Mouse (Mus musculus): Measurements from ENCODE around the gene Pfkl. TPM values are rescaled to one million over a fixed set of nuclear protein-coding genes. Genes with fewer than 3 reads are reported as not detected.
A peak's percentile ranks its signal among the peaks of the same experiment; 100 is the strongest.
"Not testable (repeated sequence)": the region's sequence is repeated elsewhere in the genome, so short reads cannot be mapped to it uniquely, and the experiment has no call there.

Pfkl gene
- polyA plus RNA-seq, 1 experiment from 2014 or later = 187 TPM

GRCm38 (mm10) chr10:77975653-77976052, 34.2 kb downstream of the Pfkl start:
- peaks cover 9% of the 10 kb centered on the region for H3K27me3 ChIP-seq (ENCODE audit: insufficient read depth, poor library complexity, severe bottlenecking)
- 63% methylated on average over 4 of the region's 4 CpGs for WGBS
- H3K27ac ChIP-seq = no peak overlapping the region
- DNase-seq (ENCODE audit: low spot score) = no peak
- no peaks in the 10 kb centered on the region for H3K9me3 ChIP-seq
- H3K4me3 ChIP-seq = no peak overlapping the region
- peaks cover 19% of the 10 kb centered on the region for H3K4me1 ChIP-seq (replicated peaks)
- peaks cover 10% of the 10 kb centered on the region for H3K36me3 ChIP-seq

GRCm38 (mm10) chr10:77974811-77975210, 35.1 kb downstream of the Pfkl start:
- Histone ChIP-seq H3K4me3 (no peak overlapping the region), H3K9me3 (no peaks in the 10 kb centered on the region), H3K4me1 (replicated peaks) (peaks cover 22% of the 10 kb centered on the region), H3K36me3 (peaks cover 2% of the 10 kb centered on the region), H3K27ac (no peak overlapping the region), H3K27me3 (ENCODE audit: insufficient read depth, poor library complexity, severe bottlenecking) (peaks cover 17% of the 10 kb centered on the region)
- no peak for DNase-seq (ENCODE audit: low spot score)
- 73% methylated on average over 5 of the region's 5 CpGs for WGBS

GRCm38 (mm10) chr10:77974323-77974722, 35.6 kb downstream of the Pfkl start:
- peaks cover 22% of the 10 kb centered on the region for H3K4me1 ChIP-seq (replicated peaks)
- H3K9me3 ChIP-seq = no peaks in the 10 kb centered on the region
- WGBS = 72% methylated on average over 5 of the region's 5 CpGs
- peaks cover 22% of the 10 kb centered on the region for H3K27me3 ChIP-seq (ENCODE audit: insufficient read depth, poor library complexity, severe bottlenecking)
- no peak overlapping the region for H3K27ac ChIP-seq
- no peaks in the 10 kb centered on the region for H3K36me3 ChIP-seq
- DNase-seq (ENCODE audit: low spot score) = no peak
- H3K4me3 ChIP-seq = no peak overlapping the region

- 62% methylated on average over 17 of the region's 17 CpGs for WGBS
- Histone ChIP-seq H3K4me3 (no peak overlapping the region), H3K36me3 (no peaks in the 10 kb centered on the region), H3K4me1 (replicated peaks) (peaks cover 13% of the 10 kb centered on the region), H3K27me3 (ENCODE audit: insufficient read depth, poor library complexity, severe bottlenecking) (peaks cover 40% of the 10 kb centered on the region), H3K27ac (no peak overlapping the region), H3K9me3 (no peaks in the 10 kb centered on the region)
- DNase-seq (ENCODE audit: low spot score) = peak; percentile 50
Observed at GRCm38 (mm10) chr10:77971709-77972553, 38.0 kb downstream of the Pfkl start.

- WGBS = 90% methylated on average over 10 of the region's 10 CpGs
- H3K36me3 ChIP-seq = no peaks in the 10 kb centered on the region
- no peak for DNase-seq (ENCODE audit: low spot score)
- peaks cover 40% of the 10 kb centered on the region for H3K27me3 ChIP-seq (ENCODE audit: insufficient read depth, poor library complexity, severe bottlenecking)
- H3K27ac ChIP-seq = no peak overlapping the region
- no peaks in the 10 kb centered on the region for H3K9me3 ChIP-seq
- H3K4me3 ChIP-seq = no peak overlapping the region
- peaks cover 13% of the 10 kb centered on the region for H3K4me1 ChIP-seq (replicated peaks)
Observed at GRCm38 (mm10) chr10:77971191-77971590, 38.7 kb downstream of the Pfkl start.

- 82% methylated on average over 6 of the region's 6 CpGs for WGBS
- H3K36me3 ChIP-seq = no peaks in the 10 kb centered on the region
- no peak for DNase-seq (ENCODE audit: low spot score)
- H3K4me1 ChIP-seq (replicated peaks) = peaks cover 13% of the 10 kb centered on the region
- peaks cover 40% of the 10 kb centered on the region for H3K27me3 ChIP-seq (ENCODE audit: insufficient read depth, poor library complexity, severe bottlenecking)
- H3K9me3 ChIP-seq = no peaks in the 10 kb centered on the region
- peak within 1 kb of the TSS; percentile 53 for H3K4me3 ChIP-seq
- peak within 1 kb of the TSS; percentile 67; the same call in 1 of the 2 replicates for H3K27ac ChIP-seq
Observed at GRCm38 (mm10) chr10:77970481-77970880, 39.4 kb downstream of the Pfkl start, which contains the start of gene Trpm2. Trpm2 (minus strand) TSS chr10:77970563.

- 17% methylated on average over 8 of the region's 8 CpGs for whole genome bisulfite sequencing
- Histone ChIP-seq H3K4me3 (peak overlapping the region; percentile 53), H3K4me1 (replicated peaks) (peaks cover 13% of the 10 kb centered on the region), H3K27me3 (ENCODE audit: insufficient read depth, poor library complexity, severe bottlenecking) (peaks cover 40% of the 10 kb centered on the region), H3K9me3 (no peaks in the 10 kb centered on the region), H3K36me3 (no peaks in the 10 kb centered on the region), H3K27ac (peak overlapping the region; percentile 67; the same call in 1 of the 2 replicates)
- no peak for DNase-seq (ENCODE audit: low spot score)
Observed at GRCm38 (mm10) chr10:77969973-77970325, 39.9 kb downstream of the Pfkl start.

- DNase-seq (ENCODE audit: low spot score) = peak; percentile 61
- Histone ChIP-seq H3K9me3 (no peaks in the 10 kb centered on the region), H3K27ac (peak overlapping the region; percentile 67; the same call in 1 of the 2 replicates), H3K36me3 (no peaks in the 10 kb centered on the region), H3K4me1 (replicated peaks) (peaks cover 13% of the 10 kb centered on the region), H3K4me3 (peak overlapping the region; percentile 53), H3K27me3 (ENCODE audit: insufficient read depth, poor library complexity, severe bottlenecking) (peaks cover 40% of the 10 kb centered on the region)
- 5% methylated on average over 26 of the region's 26 CpGs for WGBS
Observed at GRCm38 (mm10) chr10:77969274-77969972, 40.5 kb downstream of the Pfkl start.

- H3K27me3 ChIP-seq (ENCODE audit: insufficient read depth, poor library complexity, severe bottlenecking) = peaks cover 14% of the 10 kb centered on the region
- DNase-seq (ENCODE audit: low spot score) = no peak
- peaks cover under 1% of the 10 kb centered on the region; the same call in 1 of the 2 replicates for H3K4me1 ChIP-seq (replicated peaks)
- WGBS = 83% methylated on average over 6 of the region's 6 CpGs
- H3K9me3 ChIP-seq = no peaks in the 10 kb centered on the region
- H3K27ac ChIP-seq = no peak overlapping the region
- H3K4me3 ChIP-seq = no peak overlapping the region
- H3K36me3 ChIP-seq = no peaks in the 10 kb centered on the region
Observed at GRCm38 (mm10) chr10:77963971-77964370, 45.9 kb downstream of the Pfkl start.

- 92% methylated on average over 2 of the region's 2 CpGs for WGBS
Observed at GRCm38 (mm10) chr10:77962725-77963124, 47.2 kb downstream of the Pfkl start.

GRCm38 (mm10) chr10:77950468-77950867, 59.4 kb downstream of the Pfkl start:
- H3K4me3 ChIP-seq; H3K9me3 ChIP-seq; H3K4me1 ChIP-seq (replicated peaks); H3K27ac ChIP-seq; H3K36me3 ChIP-seq; H3K27me3 ChIP-seq (ENCODE audit: insufficient read depth, poor library complexity, severe bottlenecking); DNase-seq (ENCODE audit: low spot score): not testable (repeated sequence)
- WGBS = 89% methylated on average over 10 of the region's 12 CpGs

More at GRCm38 (mm10) chr10:77962725-77963124, 47.2 kb downstream of the Pfkl start:
- Histone ChIP-seq H3K27ac (no peak overlapping the region), H3K9me3 (no peaks in the 10 kb centered on the region), H3K27me3 (ENCODE audit: insufficient read depth, poor library complexity, severe bottlenecking) (peaks cover 2% of the 10 kb centered on the region), H3K36me3 (no peaks in the 10 kb centered on the region), H3K4me3 (no peak overlapping the region), H3K4me1 (replicated peaks) (no peaks in the 10 kb centered on the region)
- no peak for DNase-seq (ENCODE audit: low spot score)

- H3K27ac ChIP-seq = no peak overlapping the region
- 71% methylated on average over 2 of the region's 2 CpGs for WGBS
Observed at GRCm38 (mm10) chr10:77939685-77940084, 70.2 kb downstream of the Pfkl start.

More at GRCm38 (mm10) chr10:77939685-77940084, 70.2 kb downstream of the Pfkl start:
- Histone ChIP-seq H3K36me3 (no peaks in the 10 kb centered on the region), H3K4me1 (replicated peaks) (no peaks in the 10 kb centered on the region), H3K9me3 (no peaks in the 10 kb centered on the region; the same call in 1 of the 2 replicates), H3K27me3 (ENCODE audit: insufficient read depth, poor library complexity, severe bottlenecking) (no peaks in the 10 kb centered on the region), H3K4me3 (no peak overlapping the region)
- no peak for DNase-seq (ENCODE audit: low spot score)

All from hindbrain, embryonic 10.5 days (tissue).